Comparison of ENCODE assay signal across 8 mouse cellular contexts in the genomic region with DNA sequence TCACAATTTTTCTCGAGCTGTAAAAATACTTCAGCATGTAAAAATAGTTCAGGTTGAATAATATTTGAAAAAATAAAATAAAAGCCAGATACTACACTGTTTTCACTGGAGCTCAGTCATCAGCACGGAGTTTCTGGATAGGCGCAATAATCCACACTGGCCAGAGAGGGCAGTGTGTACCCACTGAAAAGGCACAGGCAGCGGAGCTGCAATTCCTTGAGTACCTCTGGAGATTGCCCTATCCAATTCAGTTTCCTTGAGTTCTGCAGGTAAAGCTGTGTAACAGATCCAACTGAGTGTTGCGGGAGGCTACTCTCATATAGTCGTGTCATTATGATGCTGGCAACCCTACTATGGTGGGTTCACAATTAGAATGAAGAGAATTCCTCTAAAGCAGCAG. TPM values are rescaled to one million over a fixed set of nuclear protein-coding genes. Genes with fewer than 3 reads are reported as not detected.
A peak's percentile ranks its signal among the peaks of the same experiment; 100 is the strongest.
DNase-seq lines count a peak whose midpoint lies in the region; ATAC-seq and TF ChIP-seq lines count a peak whose summit lies in the region.

No protein-coding gene starts in this region.

- peak overlapping the region; percentile 45 for H3K4me3 ChIP-seq in forebrain, embryonic 16.5 days (replicated peaks; ENCODE audit: low read length)
- no peak overlapping the region for H3K4me3 ChIP-seq in olfactory bulb, adult 2 months (ENCODE audit: insufficient read depth, low read depth, low read length)

- no peak overlapping the region for H3K9ac ChIP-seq in forebrain, embryonic 16.5 days (replicated peaks; ENCODE audit: low read depth, low read length)

- intact Hi-C loops in heart, postnatal 36 days (cut with DNase I) = loop anchor here (1.0 to 5.0 kb wide), 2 partner anchors 778 to 886 kb away; no protein-coding TSS in a partner anchor

- 0 out of 2 replicates have a peak, but pooled peaks have one; percentile 37 for TF ChIP-seq CTCF in olfactory bulb, adult 2 months (IDR thresholded peaks at IDR 0.05; ENCODE audit: insufficient read depth, low read depth, low read length)

- DNase-seq in MEL-GATA-1-ER (ENCODE audit: extremely low read depth, low read depth) = peak; percentile 64
- peak; percentile 79 for DNase-seq in cerebellum, adult 11-12 months
- peak; percentile 68 to 72 for DNase-seq in heart, postnatal 36 days
- peak; percentile 60 for DNase-seq in layer of hippocampus, adult 11-12 months (ENCODE audit: low spot score)
- DNase-seq in lung, adult 18-20 months = peak; percentile 64 to 72
- peak; percentile 30 to 48 for DNase-seq in thymus, adult 18-20 months

- H3K4me1 ChIP-seq in forebrain, embryonic 16.5 days (replicated peaks; ENCODE audit: control insufficient read depth, insufficient read depth, low read length) = peaks cover 9% of the 10 kb centered on the region
- peaks cover 3% of the 10 kb centered on the region; the same call in 1 of the 2 replicates for H3K4me1 ChIP-seq in olfactory bulb, adult 2 months (ENCODE audit: control insufficient read depth, insufficient read depth, low read length)

- TF ChIP-seq POLR2A in olfactory bulb, adult 2 months (IDR thresholded peaks at IDR 0.05; ENCODE audit: insufficient read depth, low read depth, low read length) = no peak

- no peaks in the 10 kb centered on the region for H3K36me3 ChIP-seq in forebrain, embryonic 16.5 days (ENCODE audit: control insufficient read depth, insufficient read depth)

- WGBS in forebrain, embryonic 16.5 days = 0% methylated on average over 6 of the region's 6 CpGs
- WGBS in olfactory bulb, adult 2 months = under 1% methylated on average over 6 of the region's 6 CpGs

- H3K27ac ChIP-seq in forebrain, embryonic 16.5 days (ENCODE audit: low read length) = no peak overlapping the region
- H3K27ac ChIP-seq in olfactory bulb, adult 2 months (ENCODE audit: insufficient read depth, low read depth, low read length) = no peak overlapping the region

- peak; percentile 29 for ATAC-seq in forebrain, embryonic 16.5 days

- peak overlapping the region; percentile 60 for H3K4me2 ChIP-seq in forebrain, embryonic 16.5 days (ENCODE audit: low read length)

- no peaks in the 10 kb centered on the region for H3K9me3 ChIP-seq in forebrain, embryonic 16.5 days (ENCODE audit: control insufficient read depth, low read length)

- peaks cover 2% of the 10 kb centered on the region; the same call in 1 of the 2 replicates for H3K27me3 ChIP-seq in forebrain, embryonic 16.5 days (replicated peaks; ENCODE audit: control insufficient read depth, insufficient read depth, low read length)

RNA-seq across cellular contexts. Expression of a gene that starts 1.7 kb away (rescaled TPM):
- 77.2 and 87.7 TPM in 2 replicates for polyA plus RNA-seq in forebrain, embryonic 16.5 days (2015; fragmentation: Nextera tagmentation; extraction: Ambion mirVana)
- 1 to 10 TPM; 1.2 to 1.3 TPM for total RNA-seq in heart, postnatal 36 days (2021)
- polyA plus RNA-seq in olfactory bulb, adult 2 months (2012; ENCODE audit: insufficient read depth, insufficient read length, low replicate concordance, missing spikeins) = 128 TPM in 1 of 2 replicates, not detected in the other
